Mouse (Mus musculus): ENCODE data around the gene Cdk17.

GRCm38 (mm10) chr10:93177471-93177870, 16.8 kb downstream of the Cdk17 start:
- TF ChIP-seq POLR2A (IDR thresholded peaks at IDR 0.05; ENCODE audit: control insufficient read depth, low read depth, low read length): no peak
- no peak for TF ChIP-seq CTCF (IDR thresholded peaks at IDR 0.05; ENCODE audit: control insufficient read depth, insufficient read depth, insufficient replicate concordance, low read depth, low read length)
